Mouse (Mus musculus): ENCODE measurements at regions not wholly inside any gene's neighbourhood (a gene's known extent, or its start where the extent isn't known, plus 50 kb on each side); places are given as distances from the start of the nearest gene placed in this dataset.

DNA sequence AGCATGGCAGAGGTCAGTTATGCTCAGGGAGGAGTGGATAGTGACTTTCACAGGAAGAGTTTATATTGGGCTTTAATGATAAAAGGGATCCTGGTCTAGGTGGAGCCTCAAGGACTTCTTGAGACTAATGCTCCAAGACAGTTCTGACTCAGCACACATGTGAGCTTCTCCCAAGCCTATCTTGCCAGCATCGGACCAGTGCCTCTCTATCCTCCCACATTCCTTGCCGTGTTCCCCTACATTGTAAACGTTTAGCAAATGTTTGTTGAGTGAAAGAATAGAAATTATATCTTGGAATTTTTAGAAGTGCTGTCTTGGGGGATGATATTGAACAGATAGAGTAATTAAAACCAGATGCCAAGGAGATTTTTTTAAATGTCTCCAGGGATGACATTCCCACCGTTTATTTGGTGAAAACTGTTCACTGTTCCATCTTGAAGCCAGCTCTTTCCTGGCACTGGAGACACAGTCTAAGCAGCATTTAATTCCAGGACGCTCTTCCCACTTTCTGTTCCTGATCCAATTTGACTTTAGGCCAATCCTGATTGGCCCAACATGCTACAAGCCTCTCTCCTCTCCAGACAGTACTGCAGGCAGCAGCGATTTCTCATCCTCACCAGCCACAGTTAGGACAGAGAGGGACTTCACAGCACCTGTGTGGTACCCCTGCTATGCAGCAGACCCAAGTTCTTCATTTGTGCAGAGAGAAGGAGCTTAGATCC lies 418.5 kb upstream of the Fam19a5 start:
- Histone ChIP-seq H3K4me2 (no peak overlapping the region), H3K9ac (no peak overlapping the region), H3K9me3 (replicated peaks) (no peaks in the 10 kb centered on the region), H3K27ac (no peak overlapping the region), H3K4me3 (no peak overlapping the region), H3K4me1 (no peaks in the 10 kb centered on the region), H3K27me3 (replicated peaks) (no peaks in the 10 kb centered on the region), H3K36me3 (no peaks in the 10 kb centered on the region)
- WGBS (ENCODE audit: insufficient replicate concordance) = 65% methylated on average over 6 of the region's 6 CpGs
- no peak for ATAC-seq

DNA sequence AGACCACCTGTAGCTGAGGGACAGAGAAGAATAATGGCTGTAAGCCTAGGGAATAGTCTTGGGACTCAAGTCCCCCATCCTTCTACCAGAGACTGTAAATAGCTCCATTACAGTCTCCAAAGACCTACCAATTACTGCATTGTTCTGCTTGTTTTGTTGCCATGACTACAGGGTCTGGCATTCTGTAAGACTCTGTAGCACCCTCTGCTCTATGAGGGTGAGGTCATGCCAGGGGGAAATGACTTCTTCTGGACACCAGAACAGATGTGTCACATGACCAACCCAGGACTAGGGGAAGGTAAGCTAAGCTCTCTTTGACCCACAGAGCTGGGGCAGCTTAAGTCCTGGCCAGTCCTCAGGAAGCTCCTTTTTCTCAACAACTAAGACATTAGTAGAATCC lies 405.2 kb upstream of the Fam19a5 start:
- H3K9ac ChIP-seq = no peak overlapping the region

DNA sequence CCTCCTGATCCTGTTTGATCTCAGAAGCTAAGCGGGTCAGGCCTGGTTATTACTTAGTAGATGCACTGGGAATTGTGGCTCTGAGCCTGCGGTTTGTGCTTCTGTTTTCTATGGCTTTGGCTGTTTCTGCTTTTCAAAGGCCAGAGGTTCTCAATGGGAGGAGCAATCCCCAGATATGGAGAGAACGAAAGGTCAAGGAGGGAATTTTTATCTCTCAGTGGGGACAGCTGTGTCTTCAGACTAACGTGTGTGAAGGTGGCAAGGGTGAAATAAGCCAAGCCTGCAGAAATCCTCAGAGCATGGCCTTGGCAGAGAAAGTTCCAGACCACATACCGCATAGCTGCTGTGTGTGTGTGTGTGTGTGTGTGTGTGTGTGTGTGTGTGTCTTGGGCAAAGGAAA lies 375.0 kb upstream of the Fam19a5 start:
- Histone ChIP-seq H3K27me3 (replicated peaks) (no peaks in the 10 kb centered on the region), H3K27ac (no peak overlapping the region), H3K4me2 (no peak overlapping the region), H3K36me3 (no peaks in the 10 kb centered on the region), H3K4me3 (no peak overlapping the region), H3K9ac (no peak overlapping the region), H3K9me3 (replicated peaks) (no peaks in the 10 kb centered on the region), H3K4me1 (no peaks in the 10 kb centered on the region)
- 55% methylated on average over 5 of the region's 5 CpGs for WGBS (ENCODE audit: insufficient replicate concordance)
- ATAC-seq = no peak

More for the DNA sequence above, 405.2 kb upstream of the Fam19a5 start:
- ATAC-seq = no peak
- Histone ChIP-seq H3K4me2 (no peak overlapping the region), H3K27ac (no peak overlapping the region), H3K27me3 (replicated peaks) (no peaks in the 10 kb centered on the region), H3K9me3 (replicated peaks) (no peaks in the 10 kb centered on the region), H3K4me1 (no peaks in the 10 kb centered on the region), H3K4me3 (no peak overlapping the region), H3K36me3 (no peaks in the 10 kb centered on the region)

DNA sequence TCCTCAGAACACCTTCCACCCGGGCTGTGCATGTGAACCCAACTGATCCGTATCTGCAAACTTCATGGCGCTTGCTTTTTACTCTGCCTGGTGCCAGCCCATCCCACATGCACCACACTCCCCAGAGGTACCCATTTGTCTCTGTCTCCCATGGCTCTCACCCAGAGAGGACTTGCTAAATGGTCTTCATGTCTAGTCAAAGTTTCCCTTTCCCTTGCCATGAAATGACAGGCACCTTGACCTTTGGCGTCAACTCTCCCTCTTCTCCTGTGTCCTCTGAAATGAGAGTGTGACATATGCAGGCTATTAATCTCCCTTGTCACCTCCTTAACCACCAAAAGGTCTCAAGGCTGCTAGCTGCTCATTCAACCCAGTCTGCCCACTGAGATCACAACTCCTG lies 373.2 kb upstream of the Fam19a5 start:
- Histone ChIP-seq H3K36me3 (no peaks in the 10 kb centered on the region), H3K9me3 (replicated peaks) (no peaks in the 10 kb centered on the region), H3K9ac (no peak overlapping the region), H3K27me3 (replicated peaks) (no peaks in the 10 kb centered on the region), H3K4me3 (no peak overlapping the region), H3K4me2 (no peak overlapping the region), H3K4me1 (no peaks in the 10 kb centered on the region), H3K27ac (no peak overlapping the region)
- no peak for ATAC-seq
- WGBS (ENCODE audit: insufficient replicate concordance) = 49% methylated on average over 4 of the region's 4 CpGs

DNA sequence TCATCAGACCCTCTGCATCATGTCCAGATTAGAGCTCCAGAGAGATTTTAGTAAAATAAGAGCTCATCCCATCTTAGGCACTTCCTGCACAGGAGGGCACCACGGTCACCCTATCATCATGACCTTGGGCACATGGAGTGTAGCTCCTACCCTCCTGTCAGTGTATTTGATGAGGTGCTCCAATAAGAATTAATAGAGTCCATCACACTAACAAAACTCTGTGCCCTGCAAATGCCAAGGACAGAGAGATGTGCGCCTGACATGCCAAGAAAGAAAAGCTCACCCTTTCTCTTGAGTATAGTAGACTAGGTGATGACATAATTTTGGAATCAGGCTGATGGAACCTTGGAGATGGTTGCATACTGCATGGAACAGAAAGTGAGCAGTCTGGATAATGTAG lies 371.0 kb upstream of the Fam19a5 start:
- no peak overlapping the region for H3K9ac ChIP-seq
- no peak overlapping the region for H3K27ac ChIP-seq
- no peaks in the 10 kb centered on the region for H3K9me3 ChIP-seq (replicated peaks)
- no peak overlapping the region for H3K4me3 ChIP-seq
- no peaks in the 10 kb centered on the region for H3K27me3 ChIP-seq (replicated peaks)
- H3K4me2 ChIP-seq = no peak overlapping the region
- H3K36me3 ChIP-seq = no peaks in the 10 kb centered on the region
- WGBS (ENCODE audit: insufficient replicate concordance) = 67% methylated on average over 2 of the region's 2 CpGs
- no peaks in the 10 kb centered on the region for H3K4me1 ChIP-seq
- ATAC-seq = no peak

DNA sequence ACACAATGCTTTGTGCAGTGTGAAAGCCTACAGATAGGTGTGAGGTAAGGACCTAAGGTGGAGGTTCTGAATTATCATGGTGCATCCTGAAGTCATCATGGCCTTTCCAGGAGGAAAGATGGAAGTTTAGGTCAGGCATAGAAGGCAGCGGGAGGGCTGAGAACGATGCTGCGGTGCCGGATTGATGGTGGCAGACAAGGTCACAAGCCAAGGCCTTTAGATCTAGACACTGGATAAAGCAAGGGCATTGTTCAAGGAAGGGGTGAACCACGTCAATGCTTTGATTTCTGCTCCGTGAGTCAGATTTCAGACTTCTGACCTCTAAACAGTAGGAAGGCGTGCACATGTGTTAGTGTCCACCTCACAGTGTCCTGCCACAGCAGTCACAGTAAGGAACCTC lies 365.5 kb upstream of the Fam19a5 start:
- H3K4me1 ChIP-seq = no peaks in the 10 kb centered on the region
- H3K36me3 ChIP-seq = no peaks in the 10 kb centered on the region
- WGBS (ENCODE audit: insufficient replicate concordance) = 78% methylated on average over 7 of the region's 7 CpGs
- H3K4me2 ChIP-seq = no peak overlapping the region
- no peak overlapping the region for H3K9ac ChIP-seq
- H3K9me3 ChIP-seq (replicated peaks) = no peaks in the 10 kb centered on the region
- H3K27me3 ChIP-seq (replicated peaks) = no peaks in the 10 kb centered on the region
- H3K27ac ChIP-seq = no peak overlapping the region
- no peak for ATAC-seq
- no peak overlapping the region for H3K4me3 ChIP-seq

DNA sequence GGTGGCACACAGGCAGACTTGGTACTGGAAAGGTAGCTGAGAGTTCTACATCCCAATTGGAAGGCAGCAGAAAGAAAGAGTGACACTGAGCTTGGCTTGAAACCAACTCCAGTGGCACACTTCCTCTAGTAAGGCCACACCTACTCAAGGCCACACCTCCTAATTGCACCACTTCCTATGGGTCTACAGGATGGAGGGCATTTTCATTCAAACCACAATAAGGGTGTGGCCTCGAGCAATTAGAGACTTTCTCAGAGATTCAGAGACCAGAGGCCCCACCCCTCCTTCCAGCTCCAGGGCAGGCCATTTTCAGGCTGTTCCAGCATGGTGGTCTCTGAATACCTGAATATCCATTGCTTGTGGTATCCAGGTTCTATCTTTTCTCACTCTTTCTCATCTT lies 363.3 kb upstream of the Fam19a5 start:
- no peak overlapping the region for H3K27ac ChIP-seq
- no peaks in the 10 kb centered on the region for H3K36me3 ChIP-seq
- H3K9ac ChIP-seq = no peak overlapping the region
- WGBS (ENCODE audit: insufficient replicate concordance) = 19% methylated on average over 1 of the region's 1 CpGs
- H3K4me1 ChIP-seq = no peaks in the 10 kb centered on the region
- no peak overlapping the region for H3K4me2 ChIP-seq
- H3K27me3 ChIP-seq (replicated peaks) = no peaks in the 10 kb centered on the region
- H3K9me3 ChIP-seq (replicated peaks) = 0 out of 2 replicates have a peak, but pooled peaks cover 7% of the 10 kb centered on the region
- no peak overlapping the region for H3K4me3 ChIP-seq
- no peak for ATAC-seq

DNA sequence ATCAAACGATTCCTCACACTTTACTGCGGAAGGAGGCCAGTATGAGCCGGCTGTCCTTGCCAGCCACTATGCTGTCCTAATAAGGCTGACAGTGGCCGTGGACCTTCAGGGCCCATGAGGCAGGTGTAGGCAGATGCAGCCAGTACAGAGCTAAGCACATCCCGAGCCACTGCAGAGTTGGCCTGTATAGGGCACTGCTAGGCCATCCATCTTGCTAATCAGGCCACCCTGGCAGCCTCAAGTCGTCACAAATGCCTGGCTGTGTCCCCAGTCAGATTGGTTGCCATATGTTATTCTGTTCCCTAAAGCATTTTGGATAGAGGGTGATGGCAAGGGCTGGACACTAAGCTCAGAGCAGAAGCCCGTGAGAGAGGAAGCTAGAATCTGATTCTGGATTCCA lies 359.9 kb upstream of the Fam19a5 start:
- no peak overlapping the region for H3K4me2 ChIP-seq
- H3K4me3 ChIP-seq = no peak overlapping the region
- no peak overlapping the region for H3K9ac ChIP-seq
- ATAC-seq = no peak
- H3K27ac ChIP-seq = no peak overlapping the region
- H3K27me3 ChIP-seq (replicated peaks) = no peaks in the 10 kb centered on the region
- 57% methylated on average over 7 of the region's 7 CpGs for WGBS (ENCODE audit: insufficient replicate concordance)
- 0 out of 2 replicates have a peak, but pooled peaks cover 12% of the 10 kb centered on the region for H3K9me3 ChIP-seq (replicated peaks)
- H3K36me3 ChIP-seq = no peaks in the 10 kb centered on the region
- no peaks in the 10 kb centered on the region for H3K4me1 ChIP-seq

DNA sequence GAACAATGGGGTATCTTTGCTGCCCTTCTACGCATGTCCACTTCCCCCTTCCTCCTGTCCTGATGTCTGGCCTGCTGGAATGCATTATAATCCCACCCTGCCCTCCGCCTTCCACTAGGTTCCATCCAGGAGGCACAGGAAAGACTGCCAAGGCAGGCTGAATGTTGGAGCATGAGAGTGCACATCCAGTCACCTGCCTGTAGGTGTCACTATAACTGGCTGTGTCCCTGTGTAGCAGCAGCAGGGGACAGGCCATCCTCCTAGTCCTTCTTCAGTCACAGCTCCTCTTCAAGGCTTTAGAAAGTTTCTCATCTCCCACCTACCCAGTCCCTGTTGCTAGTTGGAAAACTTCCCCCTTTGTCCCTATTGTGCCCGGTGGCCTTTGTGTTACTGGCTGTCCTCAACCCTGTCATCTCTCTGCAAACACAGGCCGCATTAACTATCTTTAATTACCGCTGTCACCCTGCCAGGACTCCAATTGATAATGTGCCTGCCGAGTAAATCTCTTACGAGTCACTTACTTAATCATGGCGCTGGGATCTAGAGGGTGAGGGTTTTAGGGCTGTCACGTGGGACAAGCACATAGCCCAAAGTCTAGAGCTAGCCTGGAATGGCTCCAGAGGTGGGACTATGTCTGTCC lies 355.2 kb upstream of the Fam19a5 start:
- Histone ChIP-seq H3K27me3 (replicated peaks) (no peaks in the 10 kb centered on the region), H3K4me1 (no peaks in the 10 kb centered on the region), H3K4me2 (no peak overlapping the region), H3K9me3 (replicated peaks) (0 out of 2 replicates have a peak, but pooled peaks cover 12% of the 10 kb centered on the region), H3K9ac (no peak overlapping the region), H3K27ac (no peak overlapping the region), H3K4me3 (no peak overlapping the region), H3K36me3 (no peaks in the 10 kb centered on the region)
- ATAC-seq = no peak
- 65% methylated on average over 9 of the region's 9 CpGs for WGBS (ENCODE audit: insufficient replicate concordance)

DNA sequence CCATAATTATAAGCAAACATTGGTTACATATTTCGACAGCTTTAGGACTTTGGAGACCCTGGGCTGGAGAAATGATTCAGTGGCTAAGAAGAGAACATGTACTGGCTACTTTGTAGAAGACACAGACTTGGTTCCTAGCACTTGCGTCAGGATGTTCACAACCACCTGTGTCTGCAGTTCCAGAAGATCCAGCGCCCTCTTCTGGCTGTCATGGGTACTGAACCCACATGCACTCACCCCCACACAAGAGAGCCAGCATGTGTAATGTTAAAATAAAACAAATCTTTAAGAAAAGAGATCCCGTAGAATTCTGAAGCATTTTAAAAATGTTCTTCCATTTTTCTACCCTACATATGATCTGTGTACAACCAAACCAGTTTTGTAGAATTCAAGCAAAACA lies 352.2 kb upstream of the Fam19a5 start:
- Histone ChIP-seq H3K9me3 (replicated peaks) (0 out of 2 replicates have a peak, but pooled peaks cover 4% of the 10 kb centered on the region), H3K9ac (no peak overlapping the region), H3K36me3 (no peaks in the 10 kb centered on the region), H3K4me2 (no peak overlapping the region), H3K4me1 (no peaks in the 10 kb centered on the region), H3K27ac (no peak overlapping the region), H3K4me3 (no peak overlapping the region), H3K27me3 (replicated peaks) (no peaks in the 10 kb centered on the region)
- ATAC-seq = no peak
- 58% methylated on average over 4 of the region's 4 CpGs for whole genome bisulfite sequencing (ENCODE audit: insufficient replicate concordance)

DNA sequence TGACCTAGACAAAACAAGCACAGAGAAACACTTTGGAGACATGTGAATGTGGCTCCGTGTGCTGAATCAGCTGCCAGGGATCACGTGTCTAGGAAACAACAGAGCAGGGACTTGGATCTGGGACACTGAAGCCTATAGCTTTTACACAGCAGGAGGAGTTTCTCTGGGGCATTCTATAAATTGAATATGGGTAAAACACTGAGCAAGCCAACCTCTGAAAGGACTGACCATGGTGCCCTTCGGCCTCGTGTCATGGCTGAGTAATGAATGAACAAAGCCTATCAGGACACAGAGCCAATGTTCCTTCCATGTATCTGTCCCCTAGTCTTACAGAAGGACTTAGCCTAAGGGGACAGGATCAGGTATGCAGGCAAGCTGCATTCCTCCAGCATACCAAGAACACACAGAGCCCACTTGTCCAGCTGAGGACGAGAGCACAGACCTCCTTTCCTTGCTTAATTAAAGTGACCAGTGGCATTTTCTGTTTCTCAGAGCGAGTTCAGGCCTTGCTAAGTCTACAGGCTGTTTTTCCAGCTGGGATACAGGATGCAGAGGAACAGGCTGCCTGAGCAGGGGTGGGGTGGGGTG lies 347.7 kb upstream of the Fam19a5 start:
- no peak overlapping the region for H3K4me2 ChIP-seq
- no peak overlapping the region for H3K9ac ChIP-seq
- no peak for ATAC-seq
- no peaks in the 10 kb centered on the region for H3K27me3 ChIP-seq (replicated peaks)
- no peak overlapping the region for H3K27ac ChIP-seq
- 64% methylated on average over 6 of the region's 6 CpGs for WGBS (ENCODE audit: insufficient replicate concordance)
- no peaks in the 10 kb centered on the region for H3K36me3 ChIP-seq
- H3K9me3 ChIP-seq (replicated peaks) = peaks cover 5% of the 10 kb centered on the region; the same call in 1 of the 2 replicates
- H3K4me3 ChIP-seq = no peak overlapping the region
- no peaks in the 10 kb centered on the region for H3K4me1 ChIP-seq

DNA sequence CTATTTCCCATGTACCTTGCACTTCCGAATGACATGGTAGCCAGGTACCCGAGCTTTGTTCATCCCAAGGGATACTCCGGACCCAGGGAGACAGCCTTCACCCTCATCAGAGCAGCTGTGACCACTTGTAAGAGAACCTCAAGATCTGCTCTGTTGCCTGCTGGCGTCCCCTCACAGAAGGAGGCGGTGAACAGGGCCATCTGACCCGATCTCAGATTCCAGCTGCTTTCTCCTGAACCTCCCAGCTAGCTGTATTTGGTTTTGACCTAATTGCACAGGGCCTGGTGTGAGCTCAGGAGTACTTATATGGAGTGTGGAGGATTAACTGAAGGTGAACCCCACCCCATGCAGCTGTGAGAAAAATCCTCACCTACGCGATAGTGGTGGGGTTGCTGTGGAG lies 344.5 kb upstream of the Fam19a5 start:
- no peak overlapping the region for H3K9ac ChIP-seq
- H3K4me2 ChIP-seq = no peak overlapping the region
- no peaks in the 10 kb centered on the region for H3K36me3 ChIP-seq
- ATAC-seq = no peak
- H3K27me3 ChIP-seq (replicated peaks) = no peaks in the 10 kb centered on the region
- H3K27ac ChIP-seq = no peak overlapping the region
- H3K9me3 ChIP-seq (replicated peaks) = peaks cover 5% of the 10 kb centered on the region; the same call in 1 of the 2 replicates
- H3K4me1 ChIP-seq = no peaks in the 10 kb centered on the region
- 73% methylated on average over 8 of the region's 8 CpGs for WGBS (ENCODE audit: insufficient replicate concordance)
- H3K4me3 ChIP-seq = no peak overlapping the region
